ENCODE assay signal across 7 mouse cellular contexts in the genomic region with DNA sequence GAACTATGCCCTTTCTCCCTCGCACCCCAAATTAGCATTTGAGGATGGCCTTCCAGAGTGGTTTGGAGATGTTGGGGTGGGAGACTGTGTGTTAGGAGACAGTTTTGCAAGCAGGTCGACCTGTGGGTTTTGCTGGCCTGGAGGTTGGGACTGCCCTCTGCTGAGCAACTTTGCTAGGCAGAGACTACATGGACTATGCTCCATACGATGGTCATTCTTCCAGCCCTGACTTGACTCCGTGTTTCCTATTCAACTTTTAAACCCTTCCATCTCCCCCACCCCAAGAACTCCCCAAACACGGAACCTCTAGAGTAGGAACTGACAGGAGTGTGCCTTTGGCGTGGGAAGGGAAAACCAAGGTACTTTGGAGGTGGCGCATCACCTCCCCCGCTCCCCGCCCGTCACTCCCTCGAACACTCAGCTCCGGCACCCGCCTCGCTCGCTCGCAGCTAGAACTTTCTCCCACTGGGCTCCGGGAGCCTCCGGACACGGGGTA. TPM values are rescaled to one million over a fixed set of nuclear protein-coding genes. Genes with fewer than 3 reads are reported as not detected.
A peak's percentile ranks its signal among the peaks of the same experiment; 100 is the strongest.
DNase-seq lines count a peak whose midpoint lies in the region; ATAC-seq and TF ChIP-seq lines count a peak whose summit lies in the region.

A gene (plus strand): TSS at position 439 of the 496 bp plus-strand sequence.

- H3K9ac ChIP-seq in intestine, postnatal 0 days (ENCODE audit: low read depth, low read length), result no peak within 1 kb of the TSS

- no peaks in the 10 kb centered on the region for H3K9me3 ChIP-seq in intestine, postnatal 0 days (ENCODE audit: control insufficient read depth)
- H3K9me3 ChIP-seq in midbrain, embryonic 10.5 days (replicated peaks), result peaks cover 13% of the 10 kb centered on the region; the same call in 1 of the 2 replicates

- WGBS in intestine, postnatal 0 days, result 3% methylated on average over 19 of the region's 19 CpGs
- WGBS in midbrain, embryonic 10.5 days, result 4% methylated on average over 19 of the region's 19 CpGs

- no peaks in the 10 kb centered on the region for H3K36me3 ChIP-seq in intestine, postnatal 0 days (ENCODE audit: control insufficient read depth, insufficient read depth)
- no peaks in the 10 kb centered on the region for H3K36me3 ChIP-seq in midbrain, embryonic 10.5 days

- DNase-seq in retina, embryonic 14.5 days (ENCODE audit: low spot score), result peak; percentile 37
- DNase-seq in retina, postnatal 1 day, result no peak
- peak; percentile 29 for DNase-seq in embryo, embryonic 10.5 days (ENCODE audit: low spot score)
- DNase-seq in gonadal fat pad, adult 2 months (ENCODE audit: low read depth), result no peak
- DNase-seq in midbrain, embryonic 10.5 days (ENCODE audit: low spot score), result peak; percentile 61
- no peak for DNase-seq in yolk sac, embryonic 10.5 days (ENCODE audit: low spot score)

- peak within 1 kb of the TSS; percentile 74 for H3K4me2 ChIP-seq in intestine, postnatal 0 days (replicated peaks; ENCODE audit: low read depth)

- peak within 1 kb of the TSS; percentile 34 for H3K4me3 ChIP-seq in intestine, postnatal 0 days (ENCODE audit: low read depth, low read length)
- H3K4me3 ChIP-seq in midbrain, embryonic 10.5 days, result peak within 1 kb of the TSS; percentile 59

- TF ChIP-seq CTCF in intestine, postnatal 0 days (IDR thresholded peaks at IDR 0.05; ENCODE audit: low read depth), result peak; percentile 23; the same call in 1 of the 2 replicates

- no peak for ATAC-seq in intestine, postnatal 0 days

- no peak within 1 kb of the TSS for H3K27ac ChIP-seq in intestine, postnatal 0 days (ENCODE audit: low read depth, low read length)
- peak within 1 kb of the TSS; percentile 76 for H3K27ac ChIP-seq in midbrain, embryonic 10.5 days (replicated peaks)

- no peaks in the 10 kb centered on the region; the same call in 1 of the 2 replicates for H3K4me1 ChIP-seq in intestine, postnatal 0 days (replicated peaks; ENCODE audit: control insufficient read depth, insufficient read depth, low read length)
- peaks cover 20% of the 10 kb centered on the region for H3K4me1 ChIP-seq in midbrain, embryonic 10.5 days

- H3K27me3 ChIP-seq in intestine, postnatal 0 days (replicated peaks; ENCODE audit: control insufficient read depth, insufficient read depth, low read length), result peaks cover 38% of the 10 kb centered on the region
- peaks cover 45% of the 10 kb centered on the region for H3K27me3 ChIP-seq in midbrain, embryonic 10.5 days (ENCODE audit: low read depth, poor library complexity, severe bottlenecking)

RNA-seq across cellular contexts. Expression of the gene that starts here (rescaled TPM):
- 26.5 and 31.5 TPM in 2 replicates for polyA plus RNA-seq in gonadal fat pad, adult 2 months (2012; rRNA removed)
- polyA plus RNA-seq in intestine, postnatal 0 days (2015; fragmentation: Nextera tagmentation; extraction: Ambion mirVana), result 10.0 and 10.4 TPM in 2 replicates
- polyA plus RNA-seq in midbrain, embryonic 10.5 days (2016; fragmentation: Nextera tagmentation; extraction: Ambion mirVana), result 2.9 and 3.0 TPM in 2 replicates

Comparison
In these comparisons a context has a peak if more than half of its experiments do, and no peak if none do; other contexts are left out.
1. DNase-seq: peak in retina, embryonic 14.5 days (single experiment), embryo, embryonic 10.5 days (single experiment) and midbrain, embryonic 10.5 days (single experiment); none in retina, postnatal 1 day (single experiment), gonadal fat pad, adult 2 months (single experiment) and yolk sac, embryonic 10.5 days (single experiment).